Mouse (Mus musculus): Measurements from ENCODE around the gene Synpo2.

DNA sequence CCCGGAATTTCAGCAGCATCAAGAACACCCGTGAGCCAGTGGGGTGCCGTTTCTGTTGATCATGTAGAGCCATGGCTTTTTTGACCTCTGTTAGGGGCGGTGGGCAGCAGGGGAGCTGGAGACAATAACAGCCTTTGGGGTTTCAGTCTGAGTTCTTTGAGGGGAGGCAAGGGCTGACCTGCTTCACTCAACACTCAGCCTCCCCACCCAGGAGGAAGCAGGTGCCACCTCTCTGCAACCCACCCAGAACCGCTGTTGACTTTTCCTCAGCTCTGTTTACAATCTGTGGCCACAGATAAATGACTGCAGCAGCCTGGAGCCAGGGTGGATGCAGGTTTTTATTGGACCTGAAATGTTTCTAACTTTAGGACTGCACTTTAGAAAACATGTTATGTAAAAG lies 171.8 kb downstream of the Synpo2 start:
- TF ChIP-seq POLR2A (IDR thresholded peaks at IDR 0.05; ENCODE audit: low read depth, low read length) (no peak), CTCF (conservative IDR thresholded peaks at IDR 0.05; ENCODE audit: insufficient read depth, insufficient read length, low read depth, low read length) (no peak)

Measured in kidney, adult 2 months (tissue).